Mouse (Mus musculus): Measurements from ENCODE around the gene Lrch4. TPM values are rescaled to one million over a fixed set of nuclear protein-coding genes. Genes with fewer than 3 reads are reported as not detected.

Lrch4 gene
- polyA plus RNA-seq, 1 experiment = 587 TPM

DNA sequence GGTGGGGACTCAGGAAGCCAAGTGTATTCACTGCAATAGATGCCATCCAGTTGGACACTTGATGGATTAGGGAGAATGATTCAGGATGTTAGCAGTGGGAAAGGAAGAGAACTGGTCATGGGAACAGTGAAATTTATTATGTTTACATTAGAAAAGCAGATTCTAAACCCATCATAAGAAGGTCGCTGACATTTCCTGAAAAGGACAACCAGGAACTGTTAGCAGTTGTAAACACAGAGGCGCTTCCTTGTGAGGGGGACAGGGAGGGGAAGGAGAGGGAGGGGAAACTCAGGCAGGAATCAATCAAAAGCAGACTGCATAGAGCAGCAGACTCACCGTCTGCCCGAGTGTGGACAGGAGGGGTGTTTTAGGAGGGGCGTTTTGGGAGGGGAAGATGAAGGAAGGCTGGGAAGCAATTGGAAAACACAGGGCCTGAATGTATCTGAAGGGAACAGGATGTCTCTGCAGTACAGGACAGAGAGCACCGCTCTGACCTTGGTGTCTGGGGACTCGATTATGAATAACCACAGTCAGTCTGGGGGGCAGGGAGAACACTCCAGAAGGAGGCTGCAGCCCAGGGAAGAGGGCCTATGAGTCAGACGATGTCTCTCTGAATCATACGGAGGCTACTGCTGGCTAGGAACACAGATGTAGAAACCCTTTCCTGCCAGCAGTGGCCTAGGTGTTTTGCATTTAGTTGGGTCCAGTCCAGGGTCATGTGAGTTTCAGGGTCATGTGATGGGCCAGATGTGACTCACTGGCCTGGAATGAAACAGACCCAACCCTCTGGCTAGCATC is 42.7 kb downstream of the Lrch4 start:
- TF ChIP-seq CTCF (IDR thresholded peaks at IDR 0.05; ENCODE audit: borderline replicate concordance, control insufficient read depth, extremely low read depth, insufficient read depth, low read length, poor library complexity) = no peak
- no peak for TF ChIP-seq POLR2A (IDR thresholded peaks at IDR 0.05; ENCODE audit: control insufficient read depth, extremely low read depth, insufficient read depth, low read length, poor library complexity)
- H3K4me1 ChIP-seq (replicated peaks; ENCODE audit: control insufficient read depth, insufficient read depth, low read length) = peaks cover 16% of the 10 kb centered on the region
- no peak for DNase-seq
- peak overlapping the region; percentile 16; the same call in 1 of the 2 replicates for H3K27ac ChIP-seq (ENCODE audit: control insufficient read depth, insufficient read depth, low read length)
- H3K27me3 ChIP-seq (ENCODE audit: control insufficient read depth, insufficient read depth, low read length) = no peaks in the 10 kb centered on the region
- 21% methylated on average over 9 of the region's 9 CpGs for WGBS
- no peak overlapping the region for H3K4me3 ChIP-seq (ENCODE audit: control insufficient read depth, insufficient read depth, low read length)
- H3K36me3 ChIP-seq (ENCODE audit: control insufficient read depth, insufficient read depth, low read length) = peaks cover 20% of the 10 kb centered on the region

DNA sequence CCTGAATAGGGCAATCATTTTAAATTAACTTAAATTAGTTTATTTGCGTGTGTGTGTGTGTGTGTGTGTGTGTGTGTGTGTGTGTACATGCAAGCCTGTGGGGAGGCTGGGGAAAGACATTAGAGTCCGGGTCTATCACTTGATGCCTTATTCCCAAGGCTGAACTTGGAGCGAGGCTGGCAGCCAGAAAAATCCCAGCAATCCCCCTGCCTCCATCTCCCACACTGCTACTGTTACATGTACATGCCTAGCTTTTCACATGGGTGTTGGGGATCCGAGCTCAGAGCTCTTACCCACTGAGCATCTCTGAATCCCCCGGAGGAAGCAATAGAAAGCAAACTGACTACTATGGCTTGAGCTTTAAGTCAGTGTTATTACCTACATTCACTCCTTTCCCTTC is 43.4 kb downstream of the Lrch4 start:
- Histone ChIP-seq H3K27me3 (ENCODE audit: control insufficient read depth, insufficient read depth, low read length) (no peaks in the 10 kb centered on the region), H3K4me1 (replicated peaks; ENCODE audit: control insufficient read depth, insufficient read depth, low read length) (peaks cover 16% of the 10 kb centered on the region), H3K36me3 (ENCODE audit: control insufficient read depth, insufficient read depth, low read length) (peaks cover 14% of the 10 kb centered on the region), H3K27ac (ENCODE audit: control insufficient read depth, insufficient read depth, low read length) (no peak overlapping the region), H3K4me3 (ENCODE audit: control insufficient read depth, insufficient read depth, low read length) (no peak overlapping the region)
- 96% methylated on average over 5 of the region's 5 CpGs for WGBS
- DNase-seq = no peak
- TF ChIP-seq POLR2A (IDR thresholded peaks at IDR 0.05; ENCODE audit: control insufficient read depth, extremely low read depth, insufficient read depth, low read length, poor library complexity) = no peak
- no peak for TF ChIP-seq CTCF (IDR thresholded peaks at IDR 0.05; ENCODE audit: borderline replicate concordance, control insufficient read depth, extremely low read depth, insufficient read depth, low read length, poor library complexity)

DNA sequence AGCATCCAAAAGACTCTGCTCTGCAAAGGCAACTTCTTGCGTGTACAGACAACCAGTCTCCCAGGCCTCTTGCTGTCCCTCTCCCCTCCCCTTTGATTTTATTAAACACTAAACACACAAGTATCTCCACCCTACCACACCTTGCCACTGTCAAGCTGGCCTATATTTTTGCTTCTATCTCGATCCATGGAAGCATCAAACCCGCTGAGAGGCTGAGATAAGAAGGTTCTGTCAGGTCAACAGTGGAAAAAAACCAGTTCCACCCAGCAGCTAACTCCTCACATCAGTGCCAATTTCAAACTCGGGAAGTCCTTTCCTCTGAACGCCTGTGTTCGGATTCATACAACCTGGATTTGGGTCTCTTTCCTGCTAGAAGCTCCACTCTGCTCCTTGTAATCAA is 44.1 kb downstream of the Lrch4 start:
- no peaks in the 10 kb centered on the region for H3K27me3 ChIP-seq (ENCODE audit: control insufficient read depth, insufficient read depth, low read length)
- no peak for DNase-seq
- H3K4me1 ChIP-seq (replicated peaks; ENCODE audit: control insufficient read depth, insufficient read depth, low read length) = peaks cover 16% of the 10 kb centered on the region
- no peak overlapping the region for H3K4me3 ChIP-seq (ENCODE audit: control insufficient read depth, insufficient read depth, low read length)
- H3K36me3 ChIP-seq (ENCODE audit: control insufficient read depth, insufficient read depth, low read length) = peaks cover 15% of the 10 kb centered on the region
- no peak overlapping the region for H3K27ac ChIP-seq (ENCODE audit: control insufficient read depth, insufficient read depth, low read length)
- no peak for TF ChIP-seq POLR2A (IDR thresholded peaks at IDR 0.05; ENCODE audit: control insufficient read depth, extremely low read depth, insufficient read depth, low read length, poor library complexity)
- no peak for TF ChIP-seq CTCF (IDR thresholded peaks at IDR 0.05; ENCODE audit: borderline replicate concordance, control insufficient read depth, extremely low read depth, insufficient read depth, low read length, poor library complexity)
- 96% methylated on average over 6 of the region's 6 CpGs for WGBS

DNA sequence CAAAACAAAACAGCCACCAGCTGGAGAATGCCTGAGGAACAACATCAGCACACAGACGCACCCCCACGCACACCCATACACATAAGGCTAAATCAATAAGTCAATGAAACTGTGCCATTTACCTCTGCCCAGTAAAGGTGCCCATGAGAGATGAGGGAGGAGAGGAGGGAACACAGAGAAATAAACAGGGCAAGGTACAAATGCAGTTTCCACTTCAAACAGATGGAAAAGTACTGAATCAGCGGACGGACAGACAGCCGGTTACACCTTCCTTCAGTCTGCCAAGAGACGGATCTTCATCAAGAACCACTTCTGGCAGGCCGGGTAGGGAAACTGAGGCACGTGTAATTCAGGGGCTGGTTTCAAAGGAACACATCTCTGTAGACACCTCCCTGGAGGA is 45.9 kb downstream of the Lrch4 start:
- no peak for DNase-seq
- Histone ChIP-seq H3K27me3 (ENCODE audit: control insufficient read depth, insufficient read depth, low read length) (no peaks in the 10 kb centered on the region), H3K4me1 (replicated peaks; ENCODE audit: control insufficient read depth, insufficient read depth, low read length) (peaks cover 16% of the 10 kb centered on the region), H3K27ac (ENCODE audit: control insufficient read depth, insufficient read depth, low read length) (no peak overlapping the region), H3K4me3 (ENCODE audit: control insufficient read depth, insufficient read depth, low read length) (no peak overlapping the region), H3K36me3 (ENCODE audit: control insufficient read depth, insufficient read depth, low read length) (peaks cover 18% of the 10 kb centered on the region)
- 97% methylated on average over 8 of the region's 8 CpGs for WGBS
- no peak for TF ChIP-seq POLR2A (IDR thresholded peaks at IDR 0.05; ENCODE audit: control insufficient read depth, extremely low read depth, insufficient read depth, low read length, poor library complexity)
- no peak for TF ChIP-seq CTCF (IDR thresholded peaks at IDR 0.05; ENCODE audit: borderline replicate concordance, control insufficient read depth, extremely low read depth, insufficient read depth, low read length, poor library complexity)

DNA sequence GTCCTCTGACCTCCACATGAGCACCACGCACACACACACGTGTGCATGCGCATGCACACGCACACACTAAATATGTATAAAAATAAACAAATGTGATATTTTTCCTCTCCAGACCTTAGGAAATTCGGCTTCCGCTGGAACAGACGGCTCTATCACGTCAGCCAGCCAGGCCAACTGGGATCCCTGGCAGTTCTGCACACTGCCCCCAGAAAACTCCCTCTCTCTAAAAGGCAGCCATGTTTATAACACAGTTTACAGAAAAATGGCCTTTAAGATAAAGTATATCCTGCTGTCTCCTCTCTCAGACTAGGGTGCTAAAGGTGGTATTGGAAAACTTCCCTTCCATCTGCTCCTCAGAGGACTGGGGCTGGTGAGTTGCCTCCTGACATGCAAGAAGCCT is 48.9 kb downstream of the Lrch4 start:
- H3K4me3 ChIP-seq (ENCODE audit: control insufficient read depth, insufficient read depth, low read length) = no peak overlapping the region
- no peak overlapping the region for H3K27ac ChIP-seq (ENCODE audit: control insufficient read depth, insufficient read depth, low read length)
- H3K27me3 ChIP-seq (ENCODE audit: control insufficient read depth, insufficient read depth, low read length) = no peaks in the 10 kb centered on the region
- WGBS = 96% methylated on average over 8 of the region's 8 CpGs
- no peak for TF ChIP-seq CTCF (IDR thresholded peaks at IDR 0.05; ENCODE audit: borderline replicate concordance, control insufficient read depth, extremely low read depth, insufficient read depth, low read length, poor library complexity)
- TF ChIP-seq POLR2A (IDR thresholded peaks at IDR 0.05; ENCODE audit: control insufficient read depth, extremely low read depth, insufficient read depth, low read length, poor library complexity) = no peak
- H3K4me1 ChIP-seq (replicated peaks; ENCODE audit: control insufficient read depth, insufficient read depth, low read length) = peaks cover 14% of the 10 kb centered on the region
- DNase-seq = no peak
- H3K36me3 ChIP-seq (ENCODE audit: control insufficient read depth, insufficient read depth, low read length) = peaks cover 27% of the 10 kb centered on the region

DNA sequence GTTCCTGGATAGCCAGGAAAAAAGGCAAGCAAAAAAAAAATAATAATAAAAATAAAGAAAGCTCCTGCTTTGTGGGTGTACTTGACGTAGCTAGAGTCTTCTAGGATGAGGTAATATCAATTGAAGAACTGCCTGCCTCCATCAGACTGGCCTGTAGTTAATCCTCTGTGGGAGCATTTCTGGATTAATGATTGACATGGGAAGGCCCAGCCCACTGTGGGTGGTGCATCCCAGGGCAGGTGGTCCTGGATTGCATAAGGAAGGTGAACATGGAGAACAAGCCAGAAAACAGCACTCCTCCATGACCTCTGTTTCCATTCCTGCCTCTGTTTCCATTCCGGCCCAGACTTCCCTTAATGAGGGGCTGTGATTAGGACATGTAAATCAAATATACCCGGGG is 49.8 kb downstream of the Lrch4 start:
- peaks cover 25% of the 10 kb centered on the region for H3K36me3 ChIP-seq (ENCODE audit: control insufficient read depth, insufficient read depth, low read length)
- no peaks in the 10 kb centered on the region for H3K27me3 ChIP-seq (ENCODE audit: control insufficient read depth, insufficient read depth, low read length)
- no peak for DNase-seq
- TF ChIP-seq CTCF (IDR thresholded peaks at IDR 0.05; ENCODE audit: borderline replicate concordance, control insufficient read depth, extremely low read depth, insufficient read depth, low read length, poor library complexity) = no peak
- no peak for TF ChIP-seq POLR2A (IDR thresholded peaks at IDR 0.05; ENCODE audit: control insufficient read depth, extremely low read depth, insufficient read depth, low read length, poor library complexity)
- no peak overlapping the region for H3K4me3 ChIP-seq (ENCODE audit: control insufficient read depth, insufficient read depth, low read length)
- H3K27ac ChIP-seq (ENCODE audit: control insufficient read depth, insufficient read depth, low read length) = no peak overlapping the region
- 92% methylated on average over 3 of the region's 3 CpGs for WGBS
- H3K4me1 ChIP-seq (replicated peaks; ENCODE audit: control insufficient read depth, insufficient read depth, low read length) = peaks cover 17% of the 10 kb centered on the region
